8 mouse cellular contexts compared by ENCODE assay signal in the genomic region with DNA sequence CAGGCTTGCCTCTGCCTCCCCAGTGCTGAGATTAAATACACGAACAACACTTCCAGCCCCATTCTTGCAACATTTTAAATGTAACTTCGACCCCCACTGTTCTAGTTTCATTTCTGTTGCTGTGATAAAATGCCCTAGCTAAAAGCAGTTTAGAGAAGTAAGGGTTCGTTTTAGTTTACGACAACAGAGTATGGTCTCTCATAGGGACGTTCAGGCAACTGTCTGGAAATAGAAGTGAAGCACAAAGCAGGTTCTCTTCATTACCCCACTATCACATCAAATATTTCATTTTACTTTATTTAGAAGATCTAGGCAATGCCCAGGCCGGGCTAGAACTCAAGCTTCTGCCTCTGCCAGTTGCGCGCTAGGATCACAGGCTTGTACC. TPM values are rescaled to one million over a fixed set of nuclear protein-coding genes. Genes with fewer than 3 reads are reported as not detected.
DNase-seq lines count a peak whose midpoint lies in the region; ATAC-seq and TF ChIP-seq lines count a peak whose summit lies in the region.

No protein-coding gene starts in this region.

- peak overlapping the region; percentile 90 for H3K27ac ChIP-seq in kidney, postnatal 0 days
- H3K27ac ChIP-seq in embryonic facial prominence, embryonic 11.5 days (replicated peaks; ENCODE audit: low read depth, low read length): no peak overlapping the region
- H3K27ac ChIP-seq in intestine, postnatal 0 days (ENCODE audit: low read depth, low read length): peak overlapping the region; percentile 97
- H3K27ac ChIP-seq in neural tube, embryonic 13.5 days (replicated peaks): peak overlapping the region; percentile 91

- no peak for DNase-seq in kidney, postnatal 0 days (ENCODE audit: low spot score)
- DNase-seq in kidney, adult 9 months: no peak
- no peak for DNase-seq in embryonic facial prominence, embryonic 11.5 days (ENCODE audit: low spot score)
- no peak for DNase-seq in gastrocnemius, postnatal 25 days
- DNase-seq in layer of hippocampus, adult 18-20 months (ENCODE audit: low spot score in 2 of 2): no peak
- no peak for DNase-seq in gastrocnemius, postnatal 14 days

- peak overlapping the region; percentile 61 for H3K4me3 ChIP-seq in kidney, postnatal 0 days (replicated peaks; ENCODE audit: low read depth, low read length)
- H3K4me3 ChIP-seq in embryonic facial prominence, embryonic 11.5 days (ENCODE audit: low read depth, low read length): peak overlapping the region; percentile 88
- H3K4me3 ChIP-seq in intestine, postnatal 0 days (ENCODE audit: low read depth, low read length): peak overlapping the region; percentile 79
- peak overlapping the region; percentile 86 for H3K4me3 ChIP-seq in neural tube, embryonic 13.5 days

- TF ChIP-seq CTCF in kidney, postnatal 0 days (IDR thresholded peaks at IDR 0.05; ENCODE audit: low read depth): no peak
- no peak for TF ChIP-seq CTCF in intestine, postnatal 0 days (IDR thresholded peaks at IDR 0.05; ENCODE audit: low read depth)

- no peaks in the 10 kb centered on the region for H3K27me3 ChIP-seq in kidney, postnatal 0 days (ENCODE audit: insufficient read depth, low read length)
- no peaks in the 10 kb centered on the region for H3K27me3 ChIP-seq in embryonic facial prominence, embryonic 11.5 days (ENCODE audit: control insufficient read depth, insufficient read depth, low read length)
- no peaks in the 10 kb centered on the region for H3K27me3 ChIP-seq in intestine, postnatal 0 days (replicated peaks; ENCODE audit: control insufficient read depth, insufficient read depth, low read length)
- no peaks in the 10 kb centered on the region for H3K27me3 ChIP-seq in neural tube, embryonic 13.5 days

- WGBS in kidney, postnatal 0 days: 32% methylated on average over 8 of the region's 8 CpGs
- 39% methylated on average over 8 of the region's 8 CpGs for WGBS in embryonic facial prominence, embryonic 11.5 days
- 28% methylated on average over 8 of the region's 8 CpGs for WGBS in intestine, postnatal 0 days
- 40% methylated on average over 8 of the region's 8 CpGs for WGBS in neural tube, embryonic 13.5 days

- H3K4me1 ChIP-seq in kidney, postnatal 0 days (replicated peaks; ENCODE audit: insufficient read depth, low read length): peaks cover 15% of the 10 kb centered on the region; the same call in 1 of the 2 replicates
- H3K4me1 ChIP-seq in embryonic facial prominence, embryonic 11.5 days (ENCODE audit: control insufficient read depth, insufficient read depth, low read length): 0 out of 2 replicates have a peak, but pooled peaks cover 7% of the 10 kb centered on the region
- H3K4me1 ChIP-seq in intestine, postnatal 0 days (replicated peaks; ENCODE audit: control insufficient read depth, insufficient read depth, low read length): peaks cover 25% of the 10 kb centered on the region
- H3K4me1 ChIP-seq in neural tube, embryonic 13.5 days (replicated peaks): peaks cover 33% of the 10 kb centered on the region

- H3K4me2 ChIP-seq in kidney, postnatal 0 days (ENCODE audit: low read length): peak overlapping the region; percentile 93
- peak overlapping the region; percentile 82 for H3K4me2 ChIP-seq in embryonic facial prominence, embryonic 11.5 days (ENCODE audit: low read depth, low read length)
- H3K4me2 ChIP-seq in intestine, postnatal 0 days (replicated peaks; ENCODE audit: low read depth): peak overlapping the region; percentile 90
- peak overlapping the region; percentile 79 for H3K4me2 ChIP-seq in neural tube, embryonic 13.5 days

- no peaks in the 10 kb centered on the region for H3K9me3 ChIP-seq in kidney, postnatal 0 days (replicated peaks; ENCODE audit: low read length)
- H3K9me3 ChIP-seq in embryonic facial prominence, embryonic 11.5 days (replicated peaks; ENCODE audit: control insufficient read depth, low read length): no peaks in the 10 kb centered on the region
- H3K9me3 ChIP-seq in intestine, postnatal 0 days (ENCODE audit: control insufficient read depth): no peaks in the 10 kb centered on the region
- H3K9me3 ChIP-seq in neural tube, embryonic 13.5 days: no peaks in the 10 kb centered on the region

- no peak for ATAC-seq in kidney, postnatal 0 days (replicated peaks; ENCODE audit: low FRiP score, low read depth)
- ATAC-seq in embryonic facial prominence, embryonic 11.5 days (replicated peaks; ENCODE audit: insufficient number of reproducible peaks, low FRiP score, low TSS enrichment, low read depth): no peak
- no peak for ATAC-seq in intestine, postnatal 0 days
- no peak for ATAC-seq in neural tube, embryonic 13.5 days (ENCODE audit: low read depth)

- peaks cover 10% of the 10 kb centered on the region; the same call in 1 of the 2 replicates for H3K36me3 ChIP-seq in kidney, postnatal 0 days (ENCODE audit: insufficient read depth, low read length)
- peaks cover 2% of the 10 kb centered on the region; the same call in 1 of the 2 replicates for H3K36me3 ChIP-seq in embryonic facial prominence, embryonic 11.5 days (replicated peaks; ENCODE audit: control insufficient read depth, insufficient read depth, low read depth, low read length)
- peaks cover 11% of the 10 kb centered on the region; the same call in 1 of the 2 replicates for H3K36me3 ChIP-seq in intestine, postnatal 0 days (ENCODE audit: control insufficient read depth, insufficient read depth)
- H3K36me3 ChIP-seq in neural tube, embryonic 13.5 days: peaks cover 15% of the 10 kb centered on the region

- intact Hi-C loops in gastrocnemius, postnatal 14 days (cut with DNase I; ENCODE audit: low total_unique reads): no loop called here

- H3K9ac ChIP-seq in kidney, postnatal 0 days (ENCODE audit: low read depth, low read length): peak overlapping the region; percentile 72
- H3K9ac ChIP-seq in embryonic facial prominence, embryonic 11.5 days (replicated peaks; ENCODE audit: low read length): peak overlapping the region; percentile 83
- peak overlapping the region; percentile 81 for H3K9ac ChIP-seq in intestine, postnatal 0 days (ENCODE audit: low read depth, low read length)
- peak overlapping the region; percentile 95 for H3K9ac ChIP-seq in neural tube, embryonic 13.5 days

RNA-seq across cellular contexts. Expression of a gene that starts 0.6 kb away (rescaled TPM):
- 82.7 and 93.3 TPM in 2 replicates for polyA plus RNA-seq in kidney, postnatal 0 days (2015; fragmentation: Nextera tagmentation; extraction: Ambion mirVana)
- polyA plus RNA-seq in embryonic facial prominence, embryonic 11.5 days (2014; fragmentation: Nextera tagmentation; extraction: Ambion mirVana): 121 and 126 TPM in 2 replicates
- 93.0 and 99.7 TPM in 2 replicates for polyA plus RNA-seq in intestine, postnatal 0 days (2015; fragmentation: Nextera tagmentation; extraction: Ambion mirVana)
- polyA plus RNA-seq in neural tube, embryonic 13.5 days (2015; fragmentation: Nextera tagmentation; extraction: Ambion mirVana): 143 and 168 TPM in 2 replicates
- 10 to 100 TPM; 11.7 to 14.8 TPM for total RNA-seq in gastrocnemius, postnatal 25 days (2021)
- total RNA-seq in layer of hippocampus, adult 18-20 months (2021): 10 to 100 TPM; 76.9 to 81.5 TPM
- 10 to 100 TPM; 18.7 to 21.6 TPM for total RNA-seq in gastrocnemius, postnatal 14 days (2021)

RNA-seq across cellular contexts. Expression of a gene that starts 15.9 kb away (rescaled TPM):
- polyA plus RNA-seq in kidney, postnatal 0 days (2015; fragmentation: Nextera tagmentation; extraction: Ambion mirVana): 111 and 121 TPM in 2 replicates
- 9.7 and 10.6 TPM in 2 replicates for polyA plus RNA-seq in embryonic facial prominence, embryonic 11.5 days (2014; fragmentation: Nextera tagmentation; extraction: Ambion mirVana)
- polyA plus RNA-seq in intestine, postnatal 0 days (2015; fragmentation: Nextera tagmentation; extraction: Ambion mirVana): 9.9 and 10.1 TPM in 2 replicates
- 3.5 and 8.8 TPM in 2 replicates for polyA plus RNA-seq in neural tube, embryonic 13.5 days (2015; fragmentation: Nextera tagmentation; extraction: Ambion mirVana)
- 1,000 to 10,000 TPM; 3,395 to 3,606 TPM for total RNA-seq in gastrocnemius, postnatal 25 days (2021)
- 10 to 100 TPM; 11.6 to 17.7 TPM for total RNA-seq in layer of hippocampus, adult 18-20 months (2021)
- 1,000 to 10,000 TPM; 3,325 to 3,362 TPM for total RNA-seq in gastrocnemius, postnatal 14 days (2021)

RNA-seq across cellular contexts. Expression of a gene that starts 25.5 kb away (rescaled TPM):
- polyA plus RNA-seq in kidney, postnatal 0 days (2015; fragmentation: Nextera tagmentation; extraction: Ambion mirVana): 22.8 and 23.0 TPM in 2 replicates
- 9.4 and 10.1 TPM in 2 replicates for polyA plus RNA-seq in embryonic facial prominence, embryonic 11.5 days (2014; fragmentation: Nextera tagmentation; extraction: Ambion mirVana)
- polyA plus RNA-seq in intestine, postnatal 0 days (2015; fragmentation: Nextera tagmentation; extraction: Ambion mirVana): 15.4 and 19.0 TPM in 2 replicates
- polyA plus RNA-seq in neural tube, embryonic 13.5 days (2015; fragmentation: Nextera tagmentation; extraction: Ambion mirVana): 26.8 and 29.1 TPM in 2 replicates
- total RNA-seq in gastrocnemius, postnatal 25 days (2021): 10 to 100 TPM; 39.0 to 41.3 TPM
- total RNA-seq in layer of hippocampus, adult 18-20 months (2021): 10 to 100 TPM; 74.4 to 80.6 TPM
- 10 to 100 TPM; 32.7 to 38.4 TPM for total RNA-seq in gastrocnemius, postnatal 14 days (2021)

RNA-seq across cellular contexts. Expression of a gene that starts 50.2 kb away (rescaled TPM):
- 7.8 and 8.7 TPM in 2 replicates for polyA plus RNA-seq in kidney, postnatal 0 days (2015; fragmentation: Nextera tagmentation; extraction: Ambion mirVana)
- polyA plus RNA-seq in embryonic facial prominence, embryonic 11.5 days (2014; fragmentation: Nextera tagmentation; extraction: Ambion mirVana): 7.0 and 7.1 TPM in 2 replicates
- 9.0 and 9.2 TPM in 2 replicates for polyA plus RNA-seq in intestine, postnatal 0 days (2015; fragmentation: Nextera tagmentation; extraction: Ambion mirVana)
- 5.0 and 5.4 TPM in 2 replicates for polyA plus RNA-seq in neural tube, embryonic 13.5 days (2015; fragmentation: Nextera tagmentation; extraction: Ambion mirVana)
- 1 to 10 TPM; 1.8 to 2.8 TPM for total RNA-seq in gastrocnemius, postnatal 25 days (2021)
- total RNA-seq in layer of hippocampus, adult 18-20 months (2021): 10 to 100 TPM in 1 of 2 experiments, 1 to 10 TPM in 1; 9.6 to 11.0 TPM
- total RNA-seq in gastrocnemius, postnatal 14 days (2021): 1 to 10 TPM; 2.1 to 3.3 TPM
